Mouse (Mus musculus): ENCODE measurements around the gene Kdm3a.

DNA sequence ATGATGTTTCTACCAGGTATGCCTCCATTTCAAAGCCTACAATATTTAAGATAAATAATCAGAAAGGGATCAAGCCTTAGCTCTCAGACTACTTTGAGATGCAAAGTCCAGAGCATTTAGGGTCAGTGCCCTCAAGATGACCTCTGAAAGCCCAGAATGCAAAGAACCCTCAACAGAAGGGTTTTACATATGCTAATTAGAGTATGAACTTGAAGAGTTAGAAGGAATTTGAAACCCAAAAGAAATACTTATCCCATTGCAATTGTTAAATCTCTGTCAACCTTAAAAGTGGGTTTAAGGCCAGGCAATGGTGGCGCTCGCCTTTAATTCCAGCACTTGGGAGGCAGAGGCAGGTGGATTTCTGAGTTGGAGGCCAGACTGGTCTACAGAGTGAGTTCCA is 6.8 kb downstream of the Kdm3a start:
- TF ChIP-seq GATA1 (IDR thresholded peaks at IDR 0.05; ENCODE audit: borderline replicate concordance, low read length) (no peak), FLI1 (IDR thresholded peaks at IDR 0.05; ENCODE audit: low read length) (no peak)
